Mouse (Mus musculus): ENCODE results near the gene Ddx41.
"Not testable (repeated sequence)": the region's sequence is repeated elsewhere in the genome, so short reads cannot be mapped to it uniquely, and the experiment has no call there.

The Ddx41 gene

DNA sequence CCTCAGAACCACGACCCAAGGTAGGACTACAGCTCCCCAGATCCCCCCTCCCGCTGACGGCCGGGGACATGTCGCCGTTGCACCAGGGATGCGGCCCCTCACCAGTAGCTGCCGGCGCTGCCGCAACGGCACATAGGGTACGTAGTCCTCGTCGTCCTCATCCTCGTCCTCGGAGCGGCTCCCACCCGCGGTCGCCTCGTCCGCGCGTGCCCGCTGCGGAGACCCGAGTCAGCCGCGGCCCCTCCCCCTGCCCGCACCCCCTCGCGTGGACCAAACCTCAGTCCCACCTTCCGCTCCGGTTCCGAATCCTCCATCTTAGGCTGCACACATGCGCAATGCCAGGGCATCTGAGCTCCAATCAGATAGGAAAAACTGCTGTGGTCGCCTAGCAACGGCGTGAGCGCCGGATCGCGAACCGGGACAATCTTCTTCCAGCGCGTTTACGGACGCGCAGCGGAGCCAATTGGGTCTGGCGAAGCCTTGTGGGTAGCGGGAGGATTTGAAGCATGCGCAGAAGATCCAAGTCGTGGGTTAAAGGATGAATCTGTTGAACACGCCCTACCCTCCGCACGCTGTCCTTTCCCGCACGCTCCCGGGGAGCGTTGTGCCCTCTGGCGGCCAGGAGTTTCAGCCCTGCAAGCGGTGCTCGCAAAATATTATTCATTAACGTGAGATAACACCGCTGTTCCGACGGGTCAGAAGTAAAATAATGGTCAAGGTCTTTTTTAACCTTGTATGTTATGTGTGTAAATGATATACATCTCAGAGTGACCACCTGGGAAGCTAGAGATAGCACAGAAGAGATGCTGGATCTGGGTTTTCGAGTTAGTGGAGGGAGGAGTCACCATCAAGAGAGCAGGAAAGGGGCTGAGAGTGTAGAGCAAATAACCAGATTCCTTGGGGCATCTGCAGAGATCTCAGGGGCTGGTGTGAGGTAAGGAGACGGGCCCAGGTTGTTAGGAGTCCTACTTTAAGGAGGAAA lies at the start of gene Ddx41:
Gene Ddx41, minus strand, starts transcription at position 465 of the 982 bp plus-strand sequence.
- peak; percentile 100 for DNase-seq (ENCODE audit: low read depth, low spot score)

DNA sequence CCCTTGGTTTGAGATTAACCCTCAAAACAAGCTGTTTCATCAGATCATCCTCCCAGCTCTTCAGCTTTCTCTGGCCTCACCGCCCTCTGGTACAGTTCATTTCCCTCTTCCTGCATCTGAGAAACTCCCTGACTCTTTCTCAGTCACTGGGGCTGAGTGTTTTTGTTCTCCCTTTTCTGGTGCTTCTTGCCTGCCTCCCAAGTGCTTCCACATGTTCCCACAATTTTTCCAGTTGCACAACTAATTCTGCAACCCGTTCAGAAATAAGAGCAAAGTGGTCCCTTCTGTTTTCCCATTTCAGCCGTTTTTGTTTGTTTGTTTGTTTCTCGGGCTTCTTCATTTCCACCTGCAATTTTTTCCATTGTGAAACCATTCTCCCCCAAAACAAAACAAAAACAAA lies 41.6 kb upstream of the Ddx41 start:
- no peak for DNase-seq (ENCODE audit: low read depth, low spot score)

DNA sequence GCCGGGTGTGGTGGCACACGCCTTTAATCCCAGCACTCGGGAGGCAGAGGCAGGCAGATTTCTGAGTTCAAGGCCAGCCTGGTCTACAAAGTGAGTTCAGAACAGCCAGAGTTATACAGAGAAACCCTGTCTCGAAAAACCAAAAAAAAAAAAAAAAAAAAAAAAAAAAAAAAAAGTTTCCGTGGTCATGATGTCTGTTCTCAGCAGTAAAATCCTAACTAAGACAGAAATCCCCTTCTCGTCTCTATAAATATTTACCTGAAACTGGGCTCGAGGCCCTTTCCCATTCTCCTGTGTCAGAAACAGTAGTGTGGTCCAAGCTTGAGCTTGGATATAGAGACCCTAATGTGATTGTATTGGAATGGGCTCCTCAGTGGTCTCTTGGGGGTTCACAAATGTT lies 40.4 kb upstream of the Ddx41 start:
- DNase-seq (ENCODE audit: low read depth, low spot score): not testable (repeated sequence)

DNA sequence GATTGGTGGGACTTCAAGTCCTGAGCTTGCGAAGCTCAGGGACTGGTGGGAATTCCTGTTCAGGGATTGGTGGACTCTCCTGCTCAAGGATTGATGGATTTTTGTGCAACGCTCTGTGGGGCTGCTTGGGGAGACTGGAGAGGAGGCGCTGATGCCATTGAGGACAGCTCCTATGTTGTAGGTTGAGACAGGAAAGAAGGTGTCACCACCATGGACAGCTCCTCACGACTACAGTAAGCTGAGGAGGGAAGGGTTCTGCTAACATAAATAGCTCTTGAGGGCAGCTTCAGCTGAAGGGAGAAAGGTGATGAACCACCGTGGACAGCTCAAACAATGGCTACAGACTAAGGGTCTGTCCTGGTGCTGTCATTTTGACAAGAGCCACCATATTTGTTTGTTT lies 39.5 kb upstream of the Ddx41 start:
- DNase-seq (ENCODE audit: low read depth, low spot score): peak; percentile 34

DNA sequence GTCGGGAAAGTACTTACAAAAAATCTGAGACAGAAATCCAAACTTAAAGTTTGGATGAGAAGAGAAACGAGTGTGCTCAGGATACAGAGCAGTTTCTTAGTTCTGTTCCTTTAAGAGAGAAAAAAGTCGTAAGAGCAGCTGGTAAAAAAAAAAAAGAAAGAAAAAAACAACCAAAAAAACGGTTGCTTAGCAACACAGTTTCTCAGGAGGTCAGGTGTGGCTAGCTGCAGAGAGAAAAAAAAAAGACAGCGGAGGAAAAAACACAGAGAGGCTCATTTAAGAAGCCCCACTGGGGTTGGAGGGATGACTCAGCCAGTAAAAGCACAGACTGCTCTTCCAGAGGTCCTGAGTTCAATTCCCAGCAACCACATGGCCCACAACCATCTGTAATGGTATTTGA lies 37.9 kb upstream of the Ddx41 start:
- DNase-seq (ENCODE audit: low read depth, low spot score): no peak

DNA sequence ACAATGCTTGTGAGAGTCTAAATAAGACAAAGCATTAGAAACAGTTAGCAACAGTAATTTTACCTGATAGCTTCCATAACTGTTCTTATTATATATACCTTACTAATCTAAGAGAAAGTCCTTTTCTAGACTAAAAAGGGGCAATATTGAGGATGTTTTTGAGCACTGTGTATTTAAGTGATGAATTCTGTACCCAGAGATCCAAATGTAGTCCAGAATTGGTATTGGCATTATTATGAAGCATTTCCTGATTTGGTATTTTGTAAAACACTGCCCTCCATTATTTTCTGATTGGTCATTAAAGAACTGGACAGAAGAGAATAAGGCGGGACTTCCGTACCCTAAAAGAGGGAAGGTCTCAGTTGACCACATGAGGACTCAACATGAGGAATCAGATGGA lies 37.0 kb upstream of the Ddx41 start, which contains the start of gene Tmed9:
Gene Tmed9, plus strand, starts transcription at position 301 of the 400 bp plus-strand sequence.
- no peak for DNase-seq (ENCODE audit: low read depth, low spot score)

DNA sequence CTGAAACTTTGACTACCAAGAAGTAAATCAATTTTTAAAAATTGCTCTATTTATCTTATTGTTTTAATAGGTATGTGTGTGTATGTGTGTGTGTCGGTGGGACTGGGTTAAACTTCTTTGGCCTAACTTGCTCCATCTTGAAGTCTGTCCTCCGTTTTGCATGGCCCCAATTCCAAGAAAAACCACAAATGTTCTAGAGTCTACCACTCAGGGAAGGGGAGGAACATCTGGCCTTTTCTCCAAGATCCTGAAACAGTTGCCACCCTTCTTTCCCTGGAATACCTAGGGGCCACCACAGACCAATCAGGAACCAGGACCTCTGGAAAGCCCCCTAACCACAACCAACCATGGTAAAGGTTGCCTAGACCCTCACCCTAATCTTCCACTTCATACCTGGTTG lies 35.5 kb upstream of the Ddx41 start:
- DNase-seq (ENCODE audit: low read depth, low spot score): no peak

DNA sequence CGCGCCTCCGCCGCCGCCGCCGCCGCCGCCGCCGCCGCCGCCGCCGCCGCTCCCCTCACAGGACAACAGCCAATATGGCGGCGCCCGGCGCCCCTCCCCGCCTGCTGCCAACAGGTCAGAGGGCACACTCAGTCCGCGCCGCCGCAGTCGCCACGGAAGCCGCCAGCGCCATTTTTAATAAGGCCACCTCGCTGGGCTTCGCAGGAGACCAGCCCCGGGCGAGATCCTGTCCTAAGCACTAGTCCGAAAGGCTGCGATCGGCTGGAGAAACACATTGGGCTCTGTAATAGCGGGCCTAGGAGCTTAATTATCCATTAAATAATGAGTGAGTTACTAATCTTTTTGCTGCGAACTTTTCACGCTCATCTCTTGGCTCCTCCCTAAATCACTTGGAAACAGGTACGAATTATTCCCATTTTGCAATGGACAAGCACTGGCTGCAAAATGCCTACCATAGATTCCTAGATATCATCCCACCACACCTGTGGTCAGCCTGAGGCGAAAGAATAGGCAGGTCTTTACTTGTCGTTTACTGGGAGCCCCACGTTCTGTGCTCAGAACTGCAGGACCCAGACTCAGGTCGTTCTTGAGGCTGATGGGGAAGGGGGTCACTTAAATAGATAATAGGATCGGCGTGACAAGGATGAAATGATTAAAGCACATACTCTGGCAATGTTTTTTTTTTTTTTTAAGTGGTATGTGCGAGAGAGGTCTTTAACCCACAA lies 34.7 kb upstream of the Ddx41 start, which contains the start of gene Fam193b:
Gene Fam193b, minus strand, starts transcription at position 94 of the 725 bp plus-strand sequence.
- peak; percentile 93 for DNase-seq (ENCODE audit: low read depth, low spot score)

DNA sequence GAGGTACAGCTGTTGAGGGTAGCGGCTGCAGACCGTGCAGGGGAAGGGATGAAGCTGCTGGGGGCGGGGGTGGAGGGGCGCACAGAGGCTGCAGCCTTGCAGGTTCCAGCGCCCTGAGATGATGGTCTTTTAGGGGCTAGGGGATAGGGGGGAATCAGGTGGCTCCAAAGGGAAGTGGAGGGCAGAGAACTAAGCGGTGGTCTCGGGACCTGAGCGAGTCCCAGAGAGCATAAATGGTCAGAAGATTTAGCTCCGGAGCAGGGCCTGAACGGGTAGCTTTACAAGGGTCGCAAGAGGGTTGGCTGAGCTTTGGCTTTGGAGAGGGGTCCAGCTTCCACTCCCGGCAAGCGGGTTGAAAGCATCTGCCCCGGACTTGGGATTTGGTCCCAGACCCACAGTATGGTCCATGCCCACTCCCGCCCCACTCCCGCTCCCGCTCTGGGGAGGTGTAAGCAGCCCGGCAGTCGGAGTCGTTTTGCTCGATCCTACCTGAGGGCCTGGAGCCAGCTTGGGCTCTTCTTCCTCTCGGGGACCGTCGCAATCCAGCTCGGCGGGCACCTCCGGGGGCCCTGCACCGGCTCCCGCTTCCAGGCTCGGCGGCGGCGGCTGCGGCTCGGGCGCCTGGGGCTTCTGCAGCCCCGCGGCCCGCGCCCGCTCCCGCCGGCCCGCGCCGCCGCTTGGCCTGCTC lies 34.0 kb upstream of the Ddx41 start:
- DNase-seq (ENCODE audit: low read depth, low spot score): peak; percentile 66

DNA sequence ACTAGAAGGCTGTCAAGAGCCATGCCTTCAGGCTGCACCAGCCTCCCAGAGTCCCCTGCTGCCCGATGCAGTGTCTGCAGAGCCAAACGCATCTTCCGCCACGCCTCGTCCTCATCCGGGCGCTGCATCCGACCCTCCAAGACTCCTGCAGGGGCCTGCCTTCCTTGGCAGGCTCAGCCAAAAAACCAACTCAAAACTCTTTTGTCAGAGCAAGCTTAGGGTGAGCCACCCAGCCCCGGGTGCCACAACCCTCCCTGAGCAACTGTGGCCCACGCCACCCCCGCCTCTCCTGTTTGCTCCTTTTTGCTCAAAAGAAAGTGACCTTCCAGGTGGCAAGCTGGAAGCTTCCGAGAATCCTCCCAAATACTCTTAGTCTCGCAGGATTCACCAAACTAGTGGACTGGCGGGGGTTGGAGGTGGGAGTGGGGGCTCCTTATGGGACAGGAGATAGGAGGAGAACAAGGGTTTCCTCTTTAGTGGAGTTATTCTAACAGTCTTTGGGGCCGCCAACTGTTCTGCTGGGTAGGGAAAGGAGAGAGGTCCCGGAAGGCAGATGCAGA lies 33.3 kb upstream of the Ddx41 start:
- no peak for DNase-seq (ENCODE audit: low read depth, low spot score)

DNA sequence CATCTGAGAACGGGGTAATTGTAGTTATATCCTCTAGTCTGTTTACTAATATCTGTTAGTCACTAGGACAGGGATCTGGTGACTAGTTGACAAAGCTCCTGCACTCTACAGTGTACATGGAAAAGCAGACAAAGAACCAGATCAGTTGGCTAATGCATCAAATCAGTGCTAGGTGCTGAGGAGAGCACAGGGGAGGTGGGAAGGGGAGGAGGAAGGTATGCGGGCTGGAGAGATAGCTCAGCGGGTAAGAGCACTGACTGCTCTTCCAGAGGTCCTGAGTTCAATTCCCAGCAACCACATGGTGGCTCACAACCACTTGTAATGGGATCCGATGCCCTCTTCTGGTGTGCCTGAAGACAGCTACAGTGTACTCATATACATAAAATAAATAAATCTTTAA lies 32.1 kb upstream of the Ddx41 start:
- not testable (repeated sequence) for DNase-seq (ENCODE audit: low read depth, low spot score)

DNA sequence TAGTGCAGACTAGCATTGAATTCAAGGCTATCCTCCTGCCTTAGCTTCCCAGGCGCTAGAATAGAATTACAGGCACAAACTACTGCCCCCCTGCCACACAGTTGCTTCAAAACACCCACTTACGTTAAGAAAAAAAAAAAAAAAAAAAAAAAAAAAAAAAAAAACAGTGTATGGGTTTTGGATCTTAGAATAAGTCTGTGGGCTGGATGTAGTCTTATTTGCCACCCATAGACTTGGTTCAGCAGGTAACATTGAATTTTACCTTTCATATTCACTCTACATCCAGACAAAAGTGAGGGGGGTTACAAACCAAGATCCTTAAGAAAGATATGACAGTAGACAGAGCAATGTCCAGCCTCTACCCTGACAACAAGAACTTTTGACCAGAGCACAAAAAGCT lies 31.5 kb upstream of the Ddx41 start:
- no peak for DNase-seq (ENCODE audit: low read depth, low spot score)

DNA sequence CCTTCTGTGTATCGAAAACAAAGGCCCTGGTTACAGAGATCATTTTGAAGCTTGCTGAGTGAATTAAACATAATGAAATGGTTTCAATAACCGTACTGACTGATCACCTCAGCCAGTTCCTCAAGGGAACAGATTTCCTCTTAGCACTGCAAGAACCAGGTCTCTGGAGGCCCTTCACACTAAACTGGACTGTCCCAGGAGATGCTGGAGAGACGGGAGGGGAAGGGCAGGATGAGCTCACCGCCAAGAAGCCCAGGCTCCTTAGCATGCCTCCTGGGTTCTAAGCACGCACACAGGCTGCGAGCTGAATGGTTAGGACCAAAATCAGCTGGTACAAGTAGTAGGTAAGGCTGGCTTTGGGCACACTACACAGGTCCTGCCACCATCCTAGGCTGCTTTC lies 30.5 kb upstream of the Ddx41 start:
- no peak for DNase-seq (ENCODE audit: low read depth, low spot score)

DNA sequence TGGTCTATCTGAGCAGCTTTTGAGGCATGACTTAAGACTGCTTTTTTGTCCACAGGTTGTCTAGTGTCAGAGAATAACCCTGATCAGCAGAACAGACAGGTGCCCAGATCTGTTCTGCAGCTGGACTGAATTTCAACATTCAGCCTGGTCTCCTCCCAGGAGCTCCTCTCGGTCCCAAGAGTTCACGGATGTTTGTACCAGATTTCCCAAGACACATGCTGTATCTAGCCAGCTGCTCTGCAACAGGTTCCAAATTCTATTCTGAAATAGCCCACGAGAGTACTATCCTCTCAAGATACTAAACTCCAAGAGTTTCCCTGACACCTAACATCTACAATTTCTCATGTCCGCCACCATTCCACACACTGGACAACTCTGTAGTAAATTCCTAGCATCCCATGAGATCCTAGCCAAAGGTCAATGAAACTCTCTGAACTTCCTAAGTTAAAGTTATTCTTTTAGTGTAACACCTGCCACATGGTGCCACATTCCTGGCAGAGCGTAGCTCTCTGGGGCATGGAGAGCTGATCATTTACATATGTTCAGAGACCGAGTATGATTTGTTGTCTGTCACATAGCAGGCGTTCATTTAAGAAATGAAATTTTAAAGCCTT lies 26.9 kb upstream of the Ddx41 start:
- DNase-seq (ENCODE audit: low read depth, low spot score): no peak

DNA sequence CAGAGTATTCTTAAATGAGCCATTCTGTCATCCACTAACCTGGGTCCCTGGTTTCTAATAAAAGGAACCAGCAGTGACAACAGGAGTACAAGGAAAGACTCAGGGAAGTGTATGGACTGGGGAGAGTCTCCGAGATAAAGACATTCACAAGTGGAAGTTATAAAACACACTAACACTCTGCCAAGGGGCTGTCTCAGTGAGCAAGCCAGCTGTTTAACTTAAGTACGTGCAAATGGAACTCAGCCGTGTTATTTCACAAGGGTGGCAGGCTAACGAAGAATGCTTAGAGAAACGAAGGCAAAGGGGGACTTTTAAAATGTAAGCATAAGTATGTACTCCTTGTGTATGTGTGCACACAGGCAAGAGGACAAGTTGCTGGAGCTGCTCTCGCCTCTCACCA lies 21.0 kb upstream of the Ddx41 start:
- no peak for DNase-seq (ENCODE audit: low read depth, low spot score)

DNA sequence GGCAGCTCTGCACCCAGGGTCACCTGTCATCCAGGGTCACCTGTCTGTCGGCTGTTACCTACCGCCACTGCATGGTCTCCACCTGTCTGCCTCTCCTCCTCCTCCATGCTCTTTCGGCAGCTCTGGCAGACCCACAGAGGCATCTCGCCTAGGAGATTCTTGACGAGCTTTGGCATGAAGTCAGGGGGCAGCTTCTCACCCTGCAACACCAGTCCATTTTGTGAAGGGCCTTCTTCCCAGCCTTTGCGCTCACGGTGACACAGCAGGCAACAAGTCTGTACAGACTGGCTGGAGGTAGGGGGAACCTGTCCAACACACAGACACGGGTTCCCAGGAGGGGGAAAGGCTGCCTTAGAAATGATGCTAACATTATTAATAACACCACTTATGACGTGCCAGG lies 19.5 kb upstream of the Ddx41 start:
- DNase-seq (ENCODE audit: low read depth, low spot score): no peak

DNA sequence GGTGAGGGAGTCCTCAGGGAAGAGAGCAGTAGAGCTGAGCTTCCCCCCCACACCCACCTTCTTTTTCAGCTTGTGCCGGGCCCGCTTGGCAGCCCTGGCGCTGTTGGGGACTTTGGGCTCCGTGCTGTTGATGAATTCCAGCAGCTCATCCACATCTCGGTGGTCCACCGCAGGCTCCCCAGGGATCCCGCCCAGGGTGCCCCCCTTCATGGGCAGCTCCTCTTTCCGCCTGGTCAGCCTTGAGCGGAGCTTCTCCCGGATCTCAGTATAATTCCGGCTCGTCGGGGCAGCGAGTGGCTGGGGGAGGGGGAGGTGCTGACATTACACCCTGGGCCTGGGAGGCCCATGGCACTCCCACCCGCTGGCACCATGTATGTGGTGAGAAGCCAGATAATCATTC lies 12.6 kb upstream of the Ddx41 start:
- DNase-seq (ENCODE audit: low read depth, low spot score): no peak

DNA sequence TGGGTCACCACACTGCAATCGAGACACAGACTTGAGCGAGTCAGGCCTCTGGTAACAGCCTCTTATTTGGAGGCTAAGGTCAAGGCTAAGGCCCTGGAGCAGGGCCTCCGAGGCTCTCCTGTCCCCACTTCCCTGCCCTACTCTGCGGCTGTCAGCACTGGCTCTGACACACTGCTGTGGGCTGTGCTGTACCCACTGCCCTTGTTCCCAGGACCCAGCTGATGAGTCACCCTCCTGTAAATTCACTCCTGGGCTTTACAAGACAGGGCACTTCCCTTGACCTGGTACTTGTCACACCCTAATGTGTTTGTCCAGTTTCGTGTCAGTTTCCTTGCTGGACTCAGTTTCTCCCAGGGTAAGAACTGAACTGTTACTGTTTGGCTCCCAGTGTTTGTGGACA lies 12.0 kb upstream of the Ddx41 start:
- no peak for DNase-seq (ENCODE audit: low read depth, low spot score)

DNA sequence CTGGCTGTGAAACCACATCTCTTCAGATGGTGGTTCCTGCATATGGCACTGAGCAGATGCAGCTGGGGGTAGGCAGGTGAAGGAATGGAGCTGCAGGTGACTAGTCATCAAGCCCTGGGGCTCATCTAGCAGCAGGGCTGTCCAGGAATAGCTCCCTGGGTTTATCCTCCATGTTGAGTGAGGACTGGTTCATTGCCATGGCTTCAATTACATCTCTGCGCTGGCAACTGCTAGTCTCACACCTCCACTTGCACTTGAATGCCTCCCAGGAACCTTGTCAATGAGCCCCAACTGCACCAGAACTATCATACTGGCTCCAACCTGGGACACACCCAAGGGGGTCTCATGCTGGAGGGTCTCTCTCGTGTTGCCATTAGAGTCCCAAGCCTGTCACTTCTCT lies 11.5 kb upstream of the Ddx41 start:
- DNase-seq (ENCODE audit: low read depth, low spot score): no peak

DNA sequence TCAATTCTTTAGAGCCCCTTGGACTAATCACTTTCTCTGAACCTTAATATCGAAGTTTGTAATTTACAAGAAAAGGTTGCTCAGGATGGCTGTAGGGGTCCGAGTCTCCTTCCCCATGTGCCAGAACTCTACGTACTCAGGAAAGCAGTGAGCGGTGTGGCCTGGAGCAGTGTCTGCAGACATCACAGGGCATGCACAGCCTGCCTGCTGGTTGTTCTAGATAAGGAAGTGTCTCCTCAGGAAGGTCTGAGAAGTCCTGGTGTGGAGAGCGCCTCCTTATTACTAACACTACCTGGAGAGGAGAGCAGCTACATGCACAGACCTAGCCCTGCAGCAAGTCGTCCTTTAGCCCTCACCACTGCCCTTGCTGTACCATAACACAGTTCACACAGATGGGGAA lies 8.3 kb upstream of the Ddx41 start:
- no peak for DNase-seq (ENCODE audit: low read depth, low spot score)

DNA sequence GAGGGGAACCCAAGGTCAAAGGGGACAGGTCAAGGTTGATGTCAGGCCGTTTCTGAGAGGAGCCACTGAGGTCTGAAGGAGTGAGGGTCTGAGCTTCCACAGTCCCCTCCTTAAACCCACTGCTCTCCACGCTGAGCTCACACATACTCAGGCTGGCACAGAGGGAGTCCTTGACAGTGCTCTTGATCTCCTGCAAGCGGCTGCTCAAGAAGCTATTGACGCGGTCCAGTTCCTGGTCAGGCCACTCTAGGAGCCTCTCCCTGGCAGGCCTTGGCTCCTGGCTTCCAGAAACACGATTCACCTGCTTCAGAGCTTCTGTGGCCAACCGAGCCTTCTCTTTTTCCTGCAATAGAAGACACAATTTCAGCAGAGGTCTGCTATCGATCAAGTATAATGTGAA lies 7.0 kb upstream of the Ddx41 start:
- DNase-seq (ENCODE audit: low read depth, low spot score): no peak
